Comparison of ENCODE assay signal across 12 mouse cellular contexts in the genomic region with DNA sequence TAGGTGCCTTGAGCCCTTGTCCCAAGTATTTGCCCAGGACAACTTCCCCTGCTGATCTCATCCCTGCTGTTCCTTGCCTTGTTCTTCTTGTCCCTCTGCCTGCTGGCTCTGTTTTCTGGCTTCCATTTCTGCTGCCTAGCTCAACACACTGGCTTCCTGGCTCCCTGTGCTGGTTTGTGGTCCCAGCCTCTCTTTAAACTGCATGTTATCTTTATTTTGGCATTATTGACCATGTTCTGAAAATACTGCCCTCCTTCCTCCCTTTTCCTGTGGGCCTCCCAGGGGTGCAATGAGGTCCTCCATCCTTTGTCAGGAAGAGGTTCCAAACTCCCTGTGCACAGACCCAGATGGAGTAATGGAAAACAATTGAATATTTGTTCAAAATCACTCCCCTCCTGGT.
A peak's percentile ranks its signal among the peaks of the same experiment; 100 is the strongest.
DNase-seq lines count a peak whose midpoint lies in the region; ATAC-seq lines count a peak whose summit lies in the region.
"Had no signal": no experiment of that assay in that cellular context is flagged by ENCODE, and none has a peak within 500 bp of the region (broad histone marks: within the 10 kb centered on the region; RNA-seq: fewer than 3 reads in every experiment).

No protein-coding gene starts in this region.

- ATAC-seq in kidney, embryonic 15.5 days (replicated peaks; ENCODE audit: low FRiP score), result no peak
- ATAC-seq in heart, embryonic 16.5 days (replicated peaks; ENCODE audit: extremely low read depth, insufficient read depth, low FRiP score), result peak; percentile 42; the same call in 1 of the 2 replicates

- no peaks in the 10 kb centered on the region for H3K9me3 ChIP-seq in kidney, embryonic 15.5 days (replicated peaks)
- peaks cover 2% of the 10 kb centered on the region; the same call in 1 of the 2 replicates for H3K9me3 ChIP-seq in heart, embryonic 16.5 days (replicated peaks; ENCODE audit: control insufficient read depth, low read length)
- H3K9me3 ChIP-seq: G1E; midbrain, embryonic 12.5 days had no signal

- no peak overlapping the region for H3K9ac ChIP-seq in kidney, embryonic 15.5 days
- no peak overlapping the region for H3K9ac ChIP-seq in heart, embryonic 16.5 days (ENCODE audit: low read length)
- H3K9ac ChIP-seq: liver, embryonic 14.5 days; midbrain, embryonic 12.5 days had no signal

- H3K27me3 ChIP-seq in kidney, embryonic 15.5 days, result no peaks in the 10 kb centered on the region
- H3K27me3 ChIP-seq in heart, embryonic 16.5 days (ENCODE audit: control insufficient read depth, insufficient read depth, low read length), result no peaks in the 10 kb centered on the region
- H3K27me3 ChIP-seq: midbrain, embryonic 12.5 days had no signal

- no peak overlapping the region for H3K4me2 ChIP-seq in kidney, embryonic 15.5 days
- H3K4me2 ChIP-seq in heart, embryonic 16.5 days (ENCODE audit: low read depth, low read length), result no peak overlapping the region
- H3K4me2 ChIP-seq: midbrain, embryonic 12.5 days had no signal

- peaks cover 25% of the 10 kb centered on the region for H3K4me1 ChIP-seq in kidney, embryonic 15.5 days
- peaks cover 17% of the 10 kb centered on the region for H3K4me1 ChIP-seq in heart, embryonic 16.5 days (ENCODE audit: control insufficient read depth, insufficient read depth, low read length)

- H3K36me3 ChIP-seq in kidney, embryonic 15.5 days, result no peaks in the 10 kb centered on the region
- H3K36me3 ChIP-seq in heart, embryonic 16.5 days (ENCODE audit: control insufficient read depth, insufficient read depth), result no peaks in the 10 kb centered on the region
- H3K36me3 ChIP-seq: G1E; midbrain, embryonic 12.5 days had no signal

- DNase-seq in adrenal gland, postnatal 25 days, result peak; percentile 16
- no peak for DNase-seq in adrenal gland, adult 8-10 months
- no peak for DNase-seq in kidney, adult 8-10 months
- DNase-seq in adipocyte (ENCODE audit: low spot score), result peak; percentile 38
- no peak for DNase-seq in frontal cortex, postnatal 36 days (ENCODE audit: low spot score in 2 of 2)
- DNase-seq in urinary bladder, adult 18-20 months (ENCODE audit: low spot score in 2 of 2), result no peak
- DNase-seq: spleen, adult 18-20 months had no signal

- peak overlapping the region; percentile 24; the same call in 1 of the 2 replicates for H3K27ac ChIP-seq in kidney, embryonic 15.5 days
- peak overlapping the region; percentile 27; the same call in 1 of the 2 replicates for H3K27ac ChIP-seq in heart, embryonic 16.5 days (ENCODE audit: low read length)
- H3K27ac ChIP-seq: liver, embryonic 14.5 days; midbrain, embryonic 12.5 days had no signal

- no peak overlapping the region for H3K4me3 ChIP-seq in kidney, embryonic 15.5 days (replicated peaks)
- no peak overlapping the region for H3K4me3 ChIP-seq in heart, embryonic 16.5 days (ENCODE audit: low read length)
- H3K4me3 ChIP-seq: midbrain, embryonic 12.5 days had no signal

Comparison
In these comparisons a context has a peak if more than half of its experiments do, and no peak if none do; other contexts are left out.
1. DNase-seq: peak in adrenal gland, postnatal 25 days (single experiment) and adipocyte (single experiment); none in adrenal gland, adult 8-10 months (single experiment), kidney, adult 8-10 months (0 of 2), frontal cortex, postnatal 36 days (0 of 2) and urinary bladder, adult 18-20 months (0 of 2).